Mouse (Mus musculus) heart, embryonic 13.5 days (tissue): Measurements from ENCODE around the gene Slc47a1. TPM values are rescaled to one million over a fixed set of nuclear protein-coding genes. Genes with fewer than 3 reads are reported as not detected.
"Not testable (repeated sequence)": the region's sequence is repeated elsewhere in the genome, so short reads cannot be mapped to it uniquely, and the experiment has no call there.

Experiments
- ATAC-seq: fragments of 200-750 bp; cut with Nextera tagmentation; 2 replicates; pipeline ENCODE4 v1.8.0; 2017; ENCODE audit warnings: moderate TSS enrichment; ENCODE audit not compliant: insufficient number of reproducible peaks, low FRiP score, low TSS enrichment; ENCODE audit errors: extremely low read depth
- H3K27ac ChIP-seq: fragments of 300-500 bp; sonication (generic); replicated peaks from 2 replicates; pipeline ENCODE4 v1.5.1; 2015; ENCODE audit warnings: moderate library complexity, mild to moderate bottlenecking, inconsistent platforms
- H3K27me3 ChIP-seq: fragments of 300-500 bp; sonication (generic); replicated peaks from 2 replicates; pipeline ENCODE4 v1.6.1; 2015; ENCODE audit warnings: mild to moderate bottlenecking, inconsistent platforms
- H3K36me3 ChIP-seq: fragments of 300-500 bp; sonication (generic); 2 replicates; pipeline ENCODE4 v1.6.1; 2015; ENCODE audit warnings: mild to moderate bottlenecking, inconsistent platforms
- H3K4me1 ChIP-seq: fragments of 300-500 bp; sonication (generic); 2 replicates; pipeline ENCODE4 v1.6.1; 2015; ENCODE audit warnings: inconsistent platforms
- H3K4me2 ChIP-seq: fragments of 300-500 bp; sonication (generic); 2 replicates; pipeline ENCODE4 v1.6.1; 2015; ENCODE audit warnings: inconsistent platforms, mild to moderate bottlenecking, moderate library complexity
- H3K4me3 ChIP-seq: fragments of 300-500 bp; sonication (generic); 2 replicates; pipeline ENCODE4 v1.5.1; 2015; ENCODE audit warnings: moderate library complexity, mild to moderate bottlenecking, inconsistent platforms
- H3K9ac ChIP-seq: fragments of 300-500 bp; sonication (generic); 2 replicates; pipeline ENCODE4 v1.6.1; 2015; ENCODE audit warnings: inconsistent platforms, mild to moderate bottlenecking, moderate library complexity
- H3K9me3 ChIP-seq: fragments of 300-500 bp; sonication (generic); 2 replicates; pipeline ENCODE4 v1.6.1; 2016; ENCODE audit warnings: inconsistent platforms
- WGBS: fragments of 180-500 bp; shearing (Covaris S2); methylation state at CpG from one replicate; pipeline ENCODE4 v1.1.7; 2015; ENCODE audit warnings: mixed read lengths; 5-methylcytosine and 5-hydroxymethylcytosine counted together
- polyA plus RNA-seq: library from polyadenylated mRNA; unstranded; fragments of >200 nt; fragmentation: Nextera tagmentation; extraction: Ambion mirVana; gene quantifications from 2 replicates; pipeline ENCODE4 v1.2.1, GENCODE M21; 2015

The Slc47a1 gene
- polyA plus RNA-seq = 24.6 and 28.9 TPM in 2 replicates

DNA sequence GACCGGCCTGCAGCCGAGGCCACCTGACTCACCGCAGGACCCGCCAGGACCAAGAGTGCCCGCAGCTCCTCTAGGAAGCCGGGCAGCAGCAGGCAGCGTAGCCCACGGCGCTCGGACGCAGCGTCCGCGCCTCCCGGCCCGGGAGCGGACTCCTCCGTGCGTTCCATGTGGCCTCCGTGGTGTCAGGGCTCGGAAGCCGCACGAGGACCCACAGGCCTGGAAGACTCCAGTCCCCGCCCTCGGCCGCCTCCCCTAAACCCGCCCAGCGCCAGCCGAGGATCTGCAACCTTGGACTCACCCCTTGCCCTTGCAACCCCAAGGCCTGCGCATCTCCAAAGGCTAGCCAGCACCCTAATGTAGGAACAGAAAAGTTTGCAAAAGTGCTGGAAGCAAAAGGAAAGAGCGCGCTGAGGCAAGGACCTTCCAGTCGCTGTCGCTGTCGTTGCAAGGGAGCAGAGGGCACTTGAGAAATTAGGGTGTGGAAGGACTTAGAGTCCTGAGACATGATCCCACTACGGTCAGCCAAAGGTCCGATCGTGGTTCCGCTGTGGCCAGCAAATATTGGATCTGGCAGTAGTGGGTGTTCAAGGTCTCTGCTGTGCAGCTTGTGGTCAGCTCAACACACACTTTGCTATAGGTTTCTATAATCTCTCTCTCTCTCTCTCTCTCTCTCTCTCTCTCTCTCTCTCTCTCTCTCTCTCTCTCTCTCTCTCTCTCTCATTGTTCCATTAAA lies at the start of gene Slc47a1:
Slc47a1 (minus strand) TSS at position 465 of the 733 bp plus-strand sequence.
- Histone ChIP-seq H3K4me2 (peak within 1 kb of the TSS; percentile 73), H3K36me3 (no peaks in the 10 kb centered on the region), H3K4me1 (peaks cover 13% of the 10 kb centered on the region), H3K9ac (peak within 1 kb of the TSS; percentile 76), H3K27me3 (peaks cover 65% of the 10 kb centered on the region), H3K4me3 (peak within 1 kb of the TSS; percentile 47), H3K9me3 (0 out of 2 replicates have a peak, but pooled peaks cover 3% of the 10 kb centered on the region), H3K27ac (no peak within 1 kb of the TSS)
- peak; percentile 55; the same call in 1 of the 2 replicates for ATAC-seq
- 15% methylated on average over 39 of the region's 39 CpGs for WGBS

GRCm38 (mm10) chr11:61419253-61419652 lies 41.1 kb upstream of the Slc47a1 start:
- 73% methylated on average over 6 of the region's 6 CpGs for WGBS
- no peak overlapping the region for H3K4me3 ChIP-seq
- H3K9me3 ChIP-seq = no peaks in the 10 kb centered on the region; the same call in 1 of the 2 replicates
- H3K27me3 ChIP-seq = no peaks in the 10 kb centered on the region
- no peaks in the 10 kb centered on the region for H3K4me1 ChIP-seq
- no peak overlapping the region for H3K4me2 ChIP-seq
- no peak overlapping the region for H3K9ac ChIP-seq
- ATAC-seq = no peak
- H3K36me3 ChIP-seq = no peaks in the 10 kb centered on the region
- H3K27ac ChIP-seq = no peak overlapping the region

DNA sequence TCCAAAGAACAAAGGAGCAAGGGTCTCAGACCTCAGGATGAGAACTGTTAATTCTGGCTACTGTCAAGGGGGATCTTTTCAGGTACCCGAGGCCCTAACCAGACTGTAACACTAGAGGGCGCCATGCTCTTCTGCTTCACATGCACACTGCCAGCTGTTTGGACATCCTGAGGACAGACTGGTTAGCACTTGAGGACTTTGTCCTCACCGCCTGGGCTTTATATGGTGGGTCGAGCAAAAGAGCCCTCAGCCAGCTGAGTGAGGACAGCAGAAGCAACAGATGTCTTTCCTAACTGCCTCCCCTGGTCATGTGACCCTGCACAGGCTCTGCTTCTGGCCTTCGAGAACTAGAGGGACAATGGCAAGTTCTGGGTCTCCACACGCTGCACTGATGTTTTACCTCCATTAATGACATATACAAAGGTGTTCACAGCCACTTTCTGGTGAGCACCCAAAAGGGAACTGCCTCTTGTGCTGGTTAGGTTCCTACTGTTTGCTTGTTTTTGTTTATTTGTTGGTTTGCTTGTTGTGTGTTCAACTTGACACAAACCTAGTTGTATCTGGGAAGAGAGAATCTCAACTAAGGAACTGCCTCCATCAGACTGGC lies 39.9 kb upstream of the Slc47a1 start:
- no peaks in the 10 kb centered on the region for H3K27me3 ChIP-seq
- H3K27ac ChIP-seq = no peak overlapping the region
- H3K9ac ChIP-seq = no peak overlapping the region
- no peaks in the 10 kb centered on the region for H3K36me3 ChIP-seq
- H3K4me1 ChIP-seq = no peaks in the 10 kb centered on the region
- H3K9me3 ChIP-seq = no peaks in the 10 kb centered on the region; the same call in 1 of the 2 replicates
- no peak for ATAC-seq
- no peak overlapping the region for H3K4me2 ChIP-seq
- WGBS = 27% methylated on average over 6 of the region's 6 CpGs
- no peak overlapping the region for H3K4me3 ChIP-seq

- not testable (repeated sequence) for H3K9me3 ChIP-seq, H3K27me3 ChIP-seq, H3K4me2 ChIP-seq, H3K4me1 ChIP-seq, H3K9ac ChIP-seq, H3K4me3 ChIP-seq, H3K36me3 ChIP-seq, H3K27ac ChIP-seq, ATAC-seq
- WGBS = 82% methylated on average over 17 of the region's 17 CpGs
Measured at GRCm38 (mm10) chr11:61416540-61416939, 38.4 kb upstream of the Slc47a1 start.

GRCm38 (mm10) chr11:61415444-61415843 lies 37.3 kb upstream of the Slc47a1 start:
- no peaks in the 10 kb centered on the region for H3K36me3 ChIP-seq
- ATAC-seq = no peak

DNA sequence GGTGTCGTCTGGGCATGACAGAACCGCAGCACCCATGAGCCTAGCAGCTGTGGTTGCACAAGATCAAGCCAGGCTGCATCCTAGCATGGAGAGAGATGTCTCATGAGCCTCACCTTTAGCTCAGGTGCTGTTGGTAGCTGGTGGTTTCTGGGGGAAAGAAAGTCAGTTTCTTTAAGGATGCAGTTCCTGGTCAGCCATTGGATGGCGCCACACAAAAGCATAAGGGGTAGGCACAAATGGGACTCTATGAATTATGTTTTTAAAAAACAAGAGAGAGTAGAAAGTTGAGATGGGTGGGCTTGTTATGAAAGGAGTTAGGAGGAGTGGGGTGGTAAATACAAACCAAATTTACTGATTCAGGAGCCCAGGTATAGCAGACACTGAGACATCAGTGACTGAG lies 36.4 kb upstream of the Slc47a1 start:
- H3K4me1 ChIP-seq = no peaks in the 10 kb centered on the region

More at GRCm38 (mm10) chr11:61415444-61415843, 37.3 kb upstream of the Slc47a1 start:
- no peak overlapping the region for H3K9ac ChIP-seq
- H3K4me1 ChIP-seq = no peaks in the 10 kb centered on the region
- no peak overlapping the region for H3K4me2 ChIP-seq
- H3K9me3 ChIP-seq = no peaks in the 10 kb centered on the region; the same call in 1 of the 2 replicates
- H3K4me3 ChIP-seq = no peak overlapping the region
- H3K27ac ChIP-seq = no peak overlapping the region
- peaks cover 3% of the 10 kb centered on the region; the same call in 1 of the 2 replicates for H3K27me3 ChIP-seq
- 78% methylated on average over 1 of the region's 1 CpGs for WGBS

DNA sequence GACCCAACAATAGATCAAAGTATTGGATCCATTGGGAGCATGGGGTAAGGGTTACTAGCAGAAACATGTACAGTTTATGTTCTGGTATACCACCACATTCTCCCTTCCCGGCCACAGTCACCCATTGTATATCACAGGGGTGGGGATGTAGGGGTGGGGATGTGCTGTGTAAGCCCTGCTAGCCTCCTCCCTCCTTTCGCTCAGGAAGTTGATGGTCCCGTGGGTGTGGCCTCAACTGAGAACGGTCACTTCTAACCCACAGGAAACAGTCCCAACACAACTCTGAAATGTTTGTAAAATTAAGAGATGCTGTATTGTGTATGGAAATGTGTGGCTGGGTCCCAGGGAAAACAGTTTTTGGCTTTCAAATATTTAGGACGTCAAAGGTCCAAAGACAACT lies 35.3 kb upstream of the Slc47a1 start:
- no peaks in the 10 kb centered on the region; the same call in 1 of the 2 replicates for H3K9me3 ChIP-seq
- WGBS = 62% methylated on average over 5 of the region's 5 CpGs
- H3K4me3 ChIP-seq = no peak overlapping the region
- H3K4me2 ChIP-seq = no peak overlapping the region
- no peaks in the 10 kb centered on the region for H3K4me1 ChIP-seq
- peaks cover 3% of the 10 kb centered on the region; the same call in 1 of the 2 replicates for H3K27me3 ChIP-seq
- ATAC-seq = no peak
- H3K36me3 ChIP-seq = no peaks in the 10 kb centered on the region
- no peak overlapping the region for H3K27ac ChIP-seq
- H3K9ac ChIP-seq = no peak overlapping the region

More for the DNA sequence above, 36.4 kb upstream of the Slc47a1 start:
- Histone ChIP-seq H3K4me3 (no peak overlapping the region), H3K36me3 (no peaks in the 10 kb centered on the region), H3K9me3 (no peaks in the 10 kb centered on the region; the same call in 1 of the 2 replicates), H3K9ac (no peak overlapping the region), H3K4me2 (no peak overlapping the region), H3K27me3 (peaks cover 3% of the 10 kb centered on the region; the same call in 1 of the 2 replicates), H3K27ac (no peak overlapping the region)
- no peak for ATAC-seq
- 79% methylated on average over 3 of the region's 3 CpGs for WGBS

GRCm38 (mm10) chr11:61411809-61412208 lies 33.7 kb upstream of the Slc47a1 start:
- Histone ChIP-seq H3K9ac (no peak overlapping the region), H3K36me3 (no peaks in the 10 kb centered on the region), H3K27ac (no peak overlapping the region), H3K9me3 (no peaks in the 10 kb centered on the region; the same call in 1 of the 2 replicates), H3K4me1 (0 out of 2 replicates have a peak, but pooled peaks cover 3% of the 10 kb centered on the region), H3K4me3 (no peak overlapping the region), H3K27me3 (peaks cover 3% of the 10 kb centered on the region; the same call in 1 of the 2 replicates), H3K4me2 (no peak overlapping the region)
- WGBS = 30% methylated on average over 7 of the region's 7 CpGs
- no peak for ATAC-seq

GRCm38 (mm10) chr11:61411221-61411620 lies 33.1 kb upstream of the Slc47a1 start:
- H3K36me3 ChIP-seq = no peaks in the 10 kb centered on the region
- peak overlapping the region; percentile 40; the same call in 1 of the 2 replicates for H3K9ac ChIP-seq
- no peak overlapping the region for H3K4me3 ChIP-seq
- H3K4me2 ChIP-seq = no peak overlapping the region
- no peaks in the 10 kb centered on the region; the same call in 1 of the 2 replicates for H3K9me3 ChIP-seq
- 79% methylated on average over 11 of the region's 11 CpGs for WGBS
- ATAC-seq = no peak
- no peak overlapping the region for H3K27ac ChIP-seq
- H3K4me1 ChIP-seq = 0 out of 2 replicates have a peak, but pooled peaks cover 3% of the 10 kb centered on the region
- peaks cover 3% of the 10 kb centered on the region; the same call in 1 of the 2 replicates for H3K27me3 ChIP-seq

DNA sequence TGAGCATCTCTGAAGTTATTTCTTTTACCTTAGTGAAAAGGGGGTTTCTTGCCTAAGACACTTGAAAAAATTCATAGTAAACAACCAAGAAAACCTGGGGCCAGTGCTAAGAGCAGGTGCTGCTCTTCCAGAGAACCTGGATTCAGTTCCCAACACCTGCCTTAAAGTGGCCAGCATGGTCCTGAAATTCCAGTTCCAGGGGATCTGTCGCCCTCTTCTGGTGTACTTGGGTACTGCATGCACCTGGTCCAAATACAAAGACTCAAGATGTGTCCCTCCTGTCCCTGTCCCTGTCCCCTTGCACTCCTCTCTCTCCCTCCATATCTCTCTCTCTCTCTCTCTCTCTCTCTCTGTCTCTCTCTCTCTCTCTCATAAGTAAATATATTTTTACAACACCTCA lies 32.0 kb upstream of the Slc47a1 start:
- no peak overlapping the region for H3K4me2 ChIP-seq
- 0 out of 2 replicates have a peak, but pooled peaks cover 3% of the 10 kb centered on the region for H3K4me1 ChIP-seq
- no peak overlapping the region for H3K9ac ChIP-seq
- 0% methylated on average over 1 of the region's 1 CpGs for WGBS
- no peaks in the 10 kb centered on the region for H3K36me3 ChIP-seq
- no peak overlapping the region for H3K4me3 ChIP-seq
- peaks cover 3% of the 10 kb centered on the region; the same call in 1 of the 2 replicates for H3K27me3 ChIP-seq
- ATAC-seq = no peak
- H3K27ac ChIP-seq = no peak overlapping the region
- H3K9me3 ChIP-seq = no peaks in the 10 kb centered on the region

DNA sequence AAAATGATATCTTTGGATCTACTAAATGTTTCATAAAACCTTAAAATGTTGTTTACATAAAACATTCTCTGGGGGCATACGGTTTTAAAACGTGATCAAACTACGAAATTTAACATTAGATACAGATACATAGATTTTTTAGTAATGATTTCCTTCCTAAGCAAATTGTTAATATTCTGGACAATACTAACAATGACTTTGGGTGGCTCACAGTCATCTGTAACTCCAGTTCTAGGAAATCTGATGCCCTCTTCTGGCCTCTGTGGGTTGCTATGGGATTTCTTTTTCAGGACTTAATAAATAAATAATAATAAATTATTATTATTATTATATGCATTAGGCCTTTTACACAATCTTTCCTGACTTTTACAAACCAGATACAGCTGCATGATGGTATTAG lies 30.9 kb upstream of the Slc47a1 start:
- H3K9me3 ChIP-seq = no peaks in the 10 kb centered on the region
- H3K9ac ChIP-seq = peak overlapping the region; percentile 88; the same call in 1 of the 2 replicates
- H3K27ac ChIP-seq = peak overlapping the region; percentile 96; the same call in 1 of the 2 replicates
- peaks cover 3% of the 10 kb centered on the region; the same call in 1 of the 2 replicates for H3K27me3 ChIP-seq
- H3K4me1 ChIP-seq = 0 out of 2 replicates have a peak, but pooled peaks cover 3% of the 10 kb centered on the region
- H3K4me3 ChIP-seq = peak overlapping the region; percentile 86
- ATAC-seq = no peak
- H3K36me3 ChIP-seq = no peaks in the 10 kb centered on the region
- 26% methylated on average over 3 of the region's 3 CpGs for WGBS
- peak overlapping the region; percentile 78 for H3K4me2 ChIP-seq
